Mouse (Mus musculus) testis, adult 2 months (tissue): Measurements from ENCODE around the gene Map2k5.

ENCODE experiments used
- CTCF ChIP-seq: fragments of 200-500 bp; IDR thresholded peaks from 2 replicates; pipeline ENCODE4 v1.5.1; 2012; ENCODE audit warnings: low read depth, mild to moderate bottlenecking, inconsistent platforms, low read length, moderate library complexity; ENCODE audit not compliant: control insufficient read depth, insufficient read depth, insufficient replicate concordance
- POLR2A ChIP-seq: fragments of 200-500 bp; IDR thresholded peaks from 2 replicates; pipeline ENCODE4 v1.6.1; 2012; ENCODE audit warnings: low read depth, mild to moderate bottlenecking, inconsistent platforms, low read length, moderate library complexity; ENCODE audit not compliant: control insufficient read depth

GRCm38 (mm10) chr9:63314126-63314525, 63.6 kb downstream of the Map2k5 start:
- TF ChIP-seq POLR2A = no peak
- TF ChIP-seq CTCF = no peak
